Mouse (Mus musculus) forebrain, postnatal 0 days (tissue): ENCODE measurements around the gene Lhpp. TPM values are rescaled to one million over a fixed set of nuclear protein-coding genes. Genes with fewer than 3 reads are reported as not detected.

ENCODE experiments used
- ATAC-seq: fragments of 200-750 bp; cut with Nextera tagmentation; 2 replicates; pipeline ENCODE4 v1.8.0; 2017; ENCODE audit warnings: mild to moderate bottlenecking, moderate library complexity
- DNase-seq: peaks from one replicate; pipeline ENCODE4 v3.0.0-alpha.2; 2015
- H3K27ac ChIP-seq: fragments of 300-500 bp; sonication (generic); 2 replicates; pipeline ENCODE4 v1.5.1; 2014; ENCODE audit warnings: low read depth, mild to moderate bottlenecking, antibody characterized with exemption, low read length, moderate library complexity, mixed read lengths
- H3K27me3 ChIP-seq: fragments of 300-500 bp; sonication (generic); 2 replicates; pipeline ENCODE4 v1.6.1; 2014; ENCODE audit warnings: mild to moderate bottlenecking, low read length, mixed read lengths; ENCODE audit not compliant: insufficient read depth
- H3K36me3 ChIP-seq: fragments of 300-500 bp; sonication (generic); 2 replicates; pipeline ENCODE4 v1.6.1; 2014; ENCODE audit warnings: mild to moderate bottlenecking, moderate library complexity; ENCODE audit not compliant: insufficient read depth
- H3K4me1 ChIP-seq: fragments of 300-500 bp; sonication (generic); 2 replicates; pipeline ENCODE4 v1.6.1; 2014; ENCODE audit warnings: antibody characterized with exemption; ENCODE audit not compliant: insufficient read depth
- H3K4me2 ChIP-seq: fragments of 300-500 bp; sonication (generic); 2 replicates; pipeline ENCODE4 v1.6.1; 2014; ENCODE audit warnings: low read depth, mild to moderate bottlenecking, moderate library complexity
- H3K4me3 ChIP-seq: fragments of 300-500 bp; sonication (generic); 2 replicates; pipeline ENCODE4 v1.5.1; 2014; ENCODE audit warnings: low read depth, low read length, mixed read lengths
- H3K9ac ChIP-seq: fragments of 300-500 bp; sonication (generic); 2 replicates; pipeline ENCODE4 v1.6.1; 2014; ENCODE audit warnings: mild to moderate bottlenecking
- H3K9me3 ChIP-seq: fragments of 300-500 bp; sonication (generic); 2 replicates; pipeline ENCODE4 v1.6.1; 2016; ENCODE audit warnings: low read length
- CTCF ChIP-seq: sonication (generic); IDR thresholded peaks from 2 replicates; pipeline ENCODE4 v1.5.1; 2016; ENCODE audit warnings: antibody characterized with exemption, control low read depth, low read depth
- WGBS: fragments of 180-500 bp; shearing (Covaris S2); extraction: QIAGEN DNeasy Blood & Tissue Kit; methylation state at CpG from one replicate; pipeline ENCODE4 v1.1.7; 2014; 5-methylcytosine and 5-hydroxymethylcytosine counted together
- polyA plus RNA-seq: library from polyadenylated mRNA; unstranded; fragments of >200 nt; fragmentation: Nextera tagmentation; extraction: Ambion mirVana; gene quantifications from 2 replicates; pipeline ENCODE4 v1.2.1, GENCODE M21; 2015
- total RNA-seq: library from RNA; depleted of rRNA; stranded (reverse); fragments of >200 nt; gene quantifications from 2 replicates; pipeline ENCODE4 v1.2.3, GENCODE M21; 2014

The Lhpp gene
- total and polyA plus RNA-seq, 2 experiments from 2014 or later: 40.7 to 53.8 TPM

GRCm38 (mm10) chr7:132626174-132626573, 15.7 kb downstream of the Lhpp start:
- Histone ChIP-seq H3K4me3 (no peak overlapping the region), H3K27me3 (no peaks in the 10 kb centered on the region), H3K4me1 (no peaks in the 10 kb centered on the region), H3K36me3 (no peaks in the 10 kb centered on the region), H3K9ac (no peak overlapping the region), H3K9me3 (no peaks in the 10 kb centered on the region), H3K27ac (no peak overlapping the region), H3K4me2 (no peak overlapping the region)
- DNase-seq (no peak), ATAC-seq (no peak)
- TF ChIP-seq CTCF: no peak
- WGBS: 24% methylated on average over 4 of the region's 4 CpGs

- no peak overlapping the region for H3K27ac ChIP-seq
- H3K9ac ChIP-seq: no peak overlapping the region
- no peaks in the 10 kb centered on the region for H3K4me1 ChIP-seq
- no peak for TF ChIP-seq CTCF
- H3K27me3 ChIP-seq: no peaks in the 10 kb centered on the region
- no peaks in the 10 kb centered on the region for H3K9me3 ChIP-seq
- WGBS: 94% methylated on average over 3 of the region's 3 CpGs
- H3K4me2 ChIP-seq: no peak overlapping the region
- no peak for ATAC-seq
- DNase-seq: no peak
- no peaks in the 10 kb centered on the region for H3K36me3 ChIP-seq
- H3K4me3 ChIP-seq: no peak overlapping the region
Observed at GRCm38 (mm10) chr7:132627448-132627847, 17.0 kb downstream of the Lhpp start.

GRCm38 (mm10) chr7:132631313-132631712, 20.9 kb downstream of the Lhpp start:
- TF ChIP-seq CTCF: no peak
- no peak overlapping the region for H3K4me2 ChIP-seq
- DNase-seq: peak; percentile 66
- H3K9me3 ChIP-seq: no peaks in the 10 kb centered on the region
- peak; percentile 83 for ATAC-seq
- no peaks in the 10 kb centered on the region for H3K36me3 ChIP-seq
- WGBS: 48% methylated on average over 11 of the region's 11 CpGs
- no peak overlapping the region; the same call in 1 of the 2 replicates for H3K27ac ChIP-seq
- H3K9ac ChIP-seq: no peak overlapping the region
- no peaks in the 10 kb centered on the region for H3K4me1 ChIP-seq
- H3K27me3 ChIP-seq: no peaks in the 10 kb centered on the region
- H3K4me3 ChIP-seq: no peak overlapping the region

- 64% methylated on average over 12 of the region's 12 CpGs for whole genome bisulfite sequencing
Observed at GRCm38 (mm10) chr7:132637292-132637691, 26.9 kb downstream of the Lhpp start.

GRCm38 (mm10) chr7:132638446-132639087, 28.1 kb downstream of the Lhpp start:
- TF ChIP-seq CTCF: peak; percentile 84
- Histone ChIP-seq H3K4me2 (no peak overlapping the region), H3K4me3 (no peak overlapping the region), H3K9ac (no peak overlapping the region), H3K36me3 (no peaks in the 10 kb centered on the region; the same call in 1 of the 2 replicates), H3K27me3 (no peaks in the 10 kb centered on the region), H3K9me3 (no peaks in the 10 kb centered on the region), H3K27ac (no peak overlapping the region), H3K4me1 (no peaks in the 10 kb centered on the region)
- WGBS: 59% methylated on average over 12 of the region's 12 CpGs
- ATAC-seq (peak; percentile 81), DNase-seq (peak; percentile 69)

More at GRCm38 (mm10) chr7:132637292-132637691, 26.9 kb downstream of the Lhpp start:
- H3K4me2 ChIP-seq: no peak overlapping the region
- DNase-seq: no peak
- ATAC-seq: no peak
- H3K9ac ChIP-seq: no peak overlapping the region
- H3K36me3 ChIP-seq: no peaks in the 10 kb centered on the region
- no peak overlapping the region for H3K27ac ChIP-seq
- no peaks in the 10 kb centered on the region for H3K4me1 ChIP-seq
- H3K4me3 ChIP-seq: no peak overlapping the region
- TF ChIP-seq CTCF: no peak
- no peaks in the 10 kb centered on the region for H3K27me3 ChIP-seq
- H3K9me3 ChIP-seq: no peaks in the 10 kb centered on the region

- no peaks in the 10 kb centered on the region for H3K4me1 ChIP-seq
- 30% methylated on average over 9 of the region's 9 CpGs for WGBS
- H3K36me3 ChIP-seq: no peaks in the 10 kb centered on the region; the same call in 1 of the 2 replicates
- H3K9ac ChIP-seq: no peak overlapping the region
- no peak overlapping the region for H3K4me3 ChIP-seq
- no peak overlapping the region for H3K27ac ChIP-seq
- no peaks in the 10 kb centered on the region for H3K27me3 ChIP-seq
- no peak for TF ChIP-seq CTCF
- H3K9me3 ChIP-seq: no peaks in the 10 kb centered on the region
- H3K4me2 ChIP-seq: no peak overlapping the region
- ATAC-seq (peak; percentile 20; the same call in 1 of the 2 replicates), DNase-seq (no peak)
Observed at GRCm38 (mm10) chr7:132640946-132641345, 30.5 kb downstream of the Lhpp start.

GRCm38 (mm10) chr7:132641606-132642005, 31.2 kb downstream of the Lhpp start:
- Histone ChIP-seq H3K36me3 (no peaks in the 10 kb centered on the region; the same call in 1 of the 2 replicates), H3K4me1 (no peaks in the 10 kb centered on the region), H3K4me3 (no peak overlapping the region), H3K27ac (no peak overlapping the region), H3K9me3 (no peaks in the 10 kb centered on the region), H3K4me2 (no peak overlapping the region), H3K27me3 (no peaks in the 10 kb centered on the region), H3K9ac (no peak overlapping the region)
- ATAC-seq (no peak), DNase-seq (no peak)
- 95% methylated on average over 1 of the region's 1 CpGs for WGBS
- TF ChIP-seq CTCF: no peak
